Mouse (Mus musculus) cerebellum, adult (tissue): ENCODE measurements at regions not wholly inside any gene's neighbourhood (a gene's known extent, or its start where the extent isn't known, plus 50 kb on each side); places are given as distances from the start of the nearest gene placed in this dataset.

Experiments used
- ATAC-seq: cut with Nextera tagmentation; 2 replicates; pipeline ENCODE4 v1.9.2; 2017; ENCODE audit warnings: mild to moderate bottlenecking, moderate library complexity, mixed read lengths; ENCODE audit not compliant: insufficient number of reproducible peaks, low FRiP score, low TSS enrichment

GRCm38 (mm10) chr8:54239106-54239505, 161.7 kb downstream of the Vegfc start:
- peak; percentile 45 for ATAC-seq

DNA sequence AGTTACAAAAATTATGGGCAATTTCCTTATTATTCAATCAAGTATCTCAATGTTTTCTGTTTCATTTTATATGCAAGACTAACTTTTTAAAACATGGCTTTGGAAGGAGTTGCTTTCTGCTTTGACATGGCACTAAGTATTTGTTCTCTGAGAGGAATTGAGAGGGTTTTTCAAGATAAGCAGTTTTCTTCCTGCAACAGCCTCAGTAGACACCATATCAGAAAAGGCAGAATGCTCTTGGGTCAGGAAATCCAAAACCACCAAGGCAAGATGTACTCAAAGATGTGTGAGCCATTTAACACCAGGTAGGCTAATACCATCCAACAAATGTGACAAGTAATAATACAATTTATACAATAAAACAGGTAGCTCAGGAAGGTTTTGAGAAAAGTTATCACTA, 178.0 kb downstream of the Vegfc start:
- no peak for ATAC-seq

- no peak for ATAC-seq
These were observed 192.7 kb downstream of the Vegfc start for GRCm38 (mm10) chr8:54270110-54270509.

- no peak for ATAC-seq
These were observed 195.7 kb downstream of the Vegfc start for GRCm38 (mm10) chr8:54273080-54273479.

- no peak for ATAC-seq
These were observed 198.1 kb downstream of the Vegfc start for GRCm38 (mm10) chr8:54275487-54275886.
